Mouse (Mus musculus) limb, embryonic 11.5 days (tissue): ENCODE measurements around the gene St13. TPM values are rescaled to one million over a fixed set of nuclear protein-coding genes. Genes with fewer than 3 reads are reported as not detected.

Experiments used
- ATAC-seq: fragments of 200-750 bp; cut with Nextera tagmentation; 2 replicates; pipeline ENCODE4 v1.8.0; 2017; ENCODE audit warnings: low read depth; ENCODE audit not compliant: insufficient number of reproducible peaks, low FRiP score, low TSS enrichment
- DNase-seq: peaks from one replicate; pipeline ENCODE4 v3.0.0-alpha.2; 2015; ENCODE audit warnings: low spot score
- H3K27ac ChIP-seq: fragments of 300-500 bp; sonication (generic); replicated peaks from 2 replicates; pipeline ENCODE4 v1.5.1; 2014; ENCODE audit warnings: low read depth, mild to moderate bottlenecking, low read length
- H3K27me3 ChIP-seq: fragments of 300-500 bp; sonication (generic); 2 replicates; pipeline ENCODE4 v1.6.1; 2014; ENCODE audit warnings: mild to moderate bottlenecking, low read length, mixed read lengths; ENCODE audit not compliant: control insufficient read depth, insufficient read depth
- H3K36me3 ChIP-seq: fragments of 300-500 bp; sonication (generic); 2 replicates; pipeline ENCODE4 v1.6.1; 2014; ENCODE audit warnings: mild to moderate bottlenecking, low read length, moderate library complexity, mixed read lengths; ENCODE audit not compliant: control insufficient read depth, insufficient read depth
- H3K4me1 ChIP-seq: fragments of 300-500 bp; sonication (generic); 2 replicates; pipeline ENCODE4 v1.6.1; 2014; ENCODE audit warnings: low read length, mixed read lengths; ENCODE audit not compliant: control insufficient read depth, insufficient read depth
- H3K4me2 ChIP-seq: fragments of 300-500 bp; sonication (generic); 2 replicates; pipeline ENCODE4 v1.6.1; 2014; ENCODE audit warnings: low read depth, mild to moderate bottlenecking, moderate library complexity; ENCODE audit not compliant: severe bottlenecking
- H3K4me3 ChIP-seq: fragments of 300-500 bp; sonication (generic); 2 replicates; pipeline ENCODE4 v1.5.1; 2014; ENCODE audit warnings: low read depth, low read length
- H3K9ac ChIP-seq: fragments of 300-500 bp; sonication (generic); 2 replicates; pipeline ENCODE4 v1.6.1; 2014; ENCODE audit warnings: mild to moderate bottlenecking, low read length
- H3K9me3 ChIP-seq: fragments of 300-500 bp; sonication (generic); 2 replicates; pipeline ENCODE4 v1.6.1; 2016; ENCODE audit warnings: low read length; ENCODE audit not compliant: control insufficient read depth
- WGBS: fragments of 180-500 bp; shearing (Covaris S2); extraction: QIAGEN DNeasy Blood & Tissue Kit; methylation state at CpG from one replicate; pipeline ENCODE4 v1.1.7; 2014; 5-methylcytosine and 5-hydroxymethylcytosine counted together
- polyA plus RNA-seq: library from polyadenylated mRNA; unstranded; fragments of >200 nt; fragmentation: Nextera tagmentation; extraction: Ambion mirVana; gene quantifications from 2 replicates; pipeline ENCODE4 v1.2.1, GENCODE M21; 2014

St13 gene
- polyA plus RNA-seq, 1 experiment from 2014 or later: 209 TPM

GRCm38 (mm10) chr15:81329721-81330369 lies 70.0 kb downstream of the St13 start:
- H3K4me3 ChIP-seq: no peak overlapping the region
- WGBS: 27% methylated on average over 5 of the region's 5 CpGs
- ATAC-seq (no peak), DNase-seq (no peak)
- H3K9me3 ChIP-seq: no peaks in the 10 kb centered on the region
- no peak overlapping the region for H3K9ac ChIP-seq
- H3K27me3 ChIP-seq: no peaks in the 10 kb centered on the region
- H3K27ac ChIP-seq: no peak overlapping the region
- no peak overlapping the region for H3K4me2 ChIP-seq
- H3K4me1 ChIP-seq: peaks cover 4% of the 10 kb centered on the region; the same call in 1 of the 2 replicates
- H3K36me3 ChIP-seq: peaks cover 9% of the 10 kb centered on the region; the same call in 1 of the 2 replicates

DNA sequence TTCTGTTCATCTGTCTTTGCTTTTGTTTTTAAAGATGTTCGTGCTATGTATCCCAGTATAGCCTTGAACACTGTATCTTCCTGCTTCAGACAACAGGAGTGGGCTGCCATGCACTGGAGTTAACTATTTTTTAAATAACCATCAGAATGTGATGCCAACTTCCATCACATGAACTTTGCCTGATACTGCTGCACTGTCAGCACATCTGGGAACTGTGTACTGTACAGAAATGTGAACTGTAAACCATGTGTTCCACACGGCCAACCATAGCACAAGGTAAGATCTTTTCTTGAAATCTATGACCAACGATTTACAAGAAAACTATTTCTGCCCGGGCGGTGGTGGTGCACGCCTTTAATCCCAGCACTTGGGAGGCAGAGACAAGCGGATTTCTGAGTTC lies 72.4 kb downstream of the St13 start:
- 94% methylated on average over 7 of the region's 7 CpGs for WGBS
- Histone ChIP-seq H3K4me2 (no peak overlapping the region), H3K27ac (no peak overlapping the region), H3K9me3 (no peaks in the 10 kb centered on the region), H3K27me3 (no peaks in the 10 kb centered on the region), H3K36me3 (peaks cover 7% of the 10 kb centered on the region; the same call in 1 of the 2 replicates), H3K4me3 (no peak overlapping the region), H3K9ac (no peak overlapping the region), H3K4me1 (peaks cover 4% of the 10 kb centered on the region; the same call in 1 of the 2 replicates)
- ATAC-seq (no peak), DNase-seq (no peak)

DNA sequence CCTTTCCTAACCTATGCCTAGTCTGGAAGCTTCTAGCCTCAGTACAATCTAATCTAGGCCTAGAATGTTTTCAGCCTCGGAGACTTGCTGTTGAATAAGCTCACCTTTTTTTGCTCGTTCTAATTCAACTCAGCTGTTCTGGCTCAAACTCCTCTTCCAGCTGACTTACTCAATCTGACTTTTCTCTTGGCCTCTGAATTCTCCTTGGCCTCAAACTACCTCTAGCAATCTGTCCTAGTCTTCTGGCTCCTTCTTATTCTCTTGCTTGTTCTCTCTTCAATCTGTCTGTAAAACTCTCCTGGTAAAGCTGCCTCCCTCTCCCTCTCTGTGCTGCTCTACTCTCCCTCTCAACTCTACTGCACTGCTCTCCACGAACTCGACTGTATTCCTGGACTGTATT lies 74.9 kb downstream of the St13 start:
- peaks cover 10% of the 10 kb centered on the region for H3K36me3 ChIP-seq
- H3K9ac ChIP-seq: no peak overlapping the region
- no peaks in the 10 kb centered on the region for H3K27me3 ChIP-seq
- no peak overlapping the region for H3K4me3 ChIP-seq
- DNase-seq (no peak), ATAC-seq (no peak)
- H3K4me1 ChIP-seq: 0 out of 2 replicates have a peak, but pooled peaks cover 4% of the 10 kb centered on the region
- H3K4me2 ChIP-seq: no peak overlapping the region
- H3K27ac ChIP-seq: no peak overlapping the region
- H3K9me3 ChIP-seq: no peaks in the 10 kb centered on the region
- 65% methylated on average over 4 of the region's 4 CpGs for WGBS

DNA sequence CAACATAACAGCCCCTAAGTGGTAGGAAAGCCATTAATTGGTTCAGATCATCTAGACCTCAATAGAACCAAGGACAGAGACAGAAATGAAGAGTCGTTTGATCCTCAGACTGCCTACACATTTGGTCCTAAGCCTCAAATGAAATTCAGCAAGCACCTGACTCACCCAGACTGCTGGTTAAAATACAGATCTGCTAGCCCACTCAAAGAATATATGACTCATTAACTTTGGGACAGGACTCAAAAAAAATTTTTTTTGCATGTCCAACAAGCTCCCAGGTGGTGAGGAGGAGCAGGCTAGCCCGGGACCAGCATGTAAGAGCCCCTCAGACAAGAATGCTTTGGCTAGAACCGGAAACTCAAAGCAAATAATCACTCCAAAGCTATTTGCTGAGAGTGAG lies 79.7 kb downstream of the St13 start:
- Histone ChIP-seq H3K27me3 (no peaks in the 10 kb centered on the region), H3K9me3 (no peaks in the 10 kb centered on the region; the same call in 1 of the 2 replicates), H3K36me3 (peaks cover 18% of the 10 kb centered on the region), H3K4me2 (no peak overlapping the region), H3K9ac (no peak overlapping the region), H3K4me1 (no peaks in the 10 kb centered on the region), H3K27ac (no peak overlapping the region), H3K4me3 (no peak overlapping the region)
- WGBS: 90% methylated on average over 3 of the region's 3 CpGs
- ATAC-seq (no peak), DNase-seq (no peak)

DNA sequence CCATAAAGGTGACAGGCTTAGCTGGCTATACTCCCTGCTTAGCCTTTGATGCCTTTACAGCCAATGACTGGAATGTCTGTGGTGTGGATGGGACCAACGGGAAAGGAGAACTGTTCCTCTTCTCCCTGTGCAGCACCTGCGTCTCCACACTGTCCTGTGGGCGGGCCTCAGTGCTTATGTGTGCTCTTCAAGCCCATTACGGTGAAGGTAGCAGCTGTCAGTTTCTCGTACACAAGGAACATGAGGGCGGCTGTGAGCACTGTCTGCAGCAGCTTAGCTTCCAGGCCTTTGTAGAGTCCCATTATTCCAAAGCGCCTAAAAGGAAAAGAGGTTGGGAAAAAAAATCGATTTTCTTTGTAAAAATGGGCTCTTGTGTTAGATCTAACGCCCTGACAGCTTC lies 80.4 kb downstream of the St13 start:
- DNase-seq (no peak), ATAC-seq (no peak)
- Histone ChIP-seq H3K36me3 (peaks cover 18% of the 10 kb centered on the region), H3K4me2 (no peak overlapping the region), H3K9ac (no peak overlapping the region), H3K27me3 (no peaks in the 10 kb centered on the region), H3K4me3 (no peak overlapping the region), H3K9me3 (no peaks in the 10 kb centered on the region; the same call in 1 of the 2 replicates), H3K27ac (no peak overlapping the region), H3K4me1 (no peaks in the 10 kb centered on the region)
- 91% methylated on average over 9 of the region's 9 CpGs for WGBS

GRCm38 (mm10) chr15:81313928-81314327 lies 85.9 kb downstream of the St13 start:
- DNase-seq: no peak

More at GRCm38 (mm10) chr15:81313928-81314327, 85.9 kb downstream of the St13 start:
- ATAC-seq: no peak
- Histone ChIP-seq H3K9ac (no peak overlapping the region), H3K9me3 (no peaks in the 10 kb centered on the region; the same call in 1 of the 2 replicates), H3K36me3 (peaks cover 8% of the 10 kb centered on the region), H3K4me1 (no peaks in the 10 kb centered on the region), H3K27ac (no peak overlapping the region), H3K4me2 (no peak overlapping the region), H3K4me3 (no peak overlapping the region), H3K27me3 (no peaks in the 10 kb centered on the region)
- WGBS: 96% methylated on average over 3 of the region's 3 CpGs

Other genes with a start within 250 kb of the St13 start
- gene Mrtfa, start 209.3 kb downstream of the St13 start, polyA plus RNA-seq: 22.3 and 23.0 TPM in 2 replicates
- gene Mchr1, start 164.6 kb downstream of the St13 start, polyA plus RNA-seq: 0.28 and 0.55 TPM in 2 replicates
- 99.9 and 104 TPM in 2 replicates for gene Slc25a17, start 39.3 kb downstream of the St13 start, polyA plus RNA-seq
- gene Xpnpep3, start 61 bp upstream of the St13 start, polyA plus RNA-seq: 8.6 and 8.7 TPM in 2 replicates
- 1.7 and 2.2 TPM in 2 replicates for gene Dnajb7, start 8.2 kb upstream of the St13 start, polyA plus RNA-seq
- gene Rbx1, start 66.2 kb upstream of the St13 start, polyA plus RNA-seq: 569 and 571 TPM in 2 replicates
- gene Ep300, start 185.3 kb upstream of the St13 start, polyA plus RNA-seq: 24.5 and 27.6 TPM in 2 replicates